Mouse (Mus musculus): ENCODE measurements at regions not wholly inside any gene's neighbourhood (a gene's known extent, or its start where the extent isn't known, plus 50 kb on each side); places are given as distances from the start of the nearest gene placed in this dataset.

- no peak for DNase-seq (ENCODE audit: low read depth, low spot score)
These were observed 166.8 kb upstream of the Map3k1 start for GRCm38 (mm10) chr13:111975549-111975948.

GRCm38 (mm10) chr13:111977769-111978674 is 169.2 kb upstream of the Map3k1 start:
- DNase-seq (ENCODE audit: low read depth, low spot score): peak; percentile 71

GRCm38 (mm10) chr13:111978675-111979020 is 169.9 kb upstream of the Map3k1 start:
- DNase-seq (ENCODE audit: low read depth, low spot score): no peak

GRCm38 (mm10) chr13:111979428-111980204 is 170.8 kb upstream of the Map3k1 start:
- DNase-seq (ENCODE audit: low read depth, low spot score): peak; percentile 43

- DNase-seq (ENCODE audit: low read depth, low spot score): no peak
These were observed 171.4 kb upstream of the Map3k1 start for GRCm38 (mm10) chr13:111980205-111980595.

- no peak for DNase-seq (ENCODE audit: low read depth, low spot score)
These were observed 172.3 kb upstream of the Map3k1 start for GRCm38 (mm10) chr13:111981103-111981502.

GRCm38 (mm10) chr13:111982796-111983460 is 174.1 kb upstream of the Map3k1 start:
- DNase-seq (ENCODE audit: low read depth, low spot score): no peak

- DNase-seq (ENCODE audit: low read depth, low spot score): no peak
These were observed 175.3 kb upstream of the Map3k1 start for GRCm38 (mm10) chr13:111984081-111984574.

GRCm38 (mm10) chr13:111985406-111985805 is 176.6 kb upstream of the Map3k1 start:
- no peak for DNase-seq (ENCODE audit: low read depth, low spot score)

- DNase-seq (ENCODE audit: low read depth, low spot score): no peak
These were observed 177.9 kb upstream of the Map3k1 start for GRCm38 (mm10) chr13:111986681-111987080.

GRCm38 (mm10) chr13:111987420-111987819 is 178.6 kb upstream of the Map3k1 start:
- DNase-seq (ENCODE audit: low read depth, low spot score): no peak

GRCm38 (mm10) chr13:111990913-111991534 is 182.2 kb upstream of the Map3k1 start:
- DNase-seq (ENCODE audit: low read depth, low spot score): peak; percentile 43

GRCm38 (mm10) chr13:111992075-111992847 is 183.5 kb upstream of the Map3k1 start:
- DNase-seq (ENCODE audit: low read depth, low spot score): no peak

GRCm38 (mm10) chr13:111994862-111995490 is 186.2 kb upstream of the Map3k1 start:
- no peak for DNase-seq (ENCODE audit: low read depth, low spot score)

GRCm38 (mm10) chr13:111995716-111996115 is 186.9 kb upstream of the Map3k1 start:
- DNase-seq (ENCODE audit: low read depth, low spot score): no peak

- DNase-seq (ENCODE audit: low read depth, low spot score): peak; percentile 14
These were observed 188.1 kb upstream of the Map3k1 start for GRCm38 (mm10) chr13:111996910-111997309.

GRCm38 (mm10) chr13:111997980-111998945 is 189.5 kb upstream of the Map3k1 start:
- DNase-seq (ENCODE audit: low read depth, low spot score): no peak

GRCm38 (mm10) chr13:111999647-112000292 is 191.0 kb upstream of the Map3k1 start:
- DNase-seq (ENCODE audit: low read depth, low spot score): no peak

GRCm38 (mm10) chr13:112000293-112000665 is 191.5 kb upstream of the Map3k1 start:
- DNase-seq (ENCODE audit: low read depth, low spot score): no peak
